Mouse (Mus musculus) heart, postnatal 25 days (tissue): ENCODE results near the gene Hoxc4. TPM values are rescaled to one million over a fixed set of nuclear protein-coding genes. Genes with fewer than 3 reads are reported as not detected.
A peak's percentile ranks its signal among the peaks of the same experiment; 100 is the strongest.

ENCODE experiments used
- DNase-seq: peaks from one replicate; pipeline ENCODE4 v3.0.0; 2022; ENCODE audit warnings: low spot score
- intact Hi-C: fragments of 180-260 bp; cut with DNase I; formaldehyde crosslinking; loops from one replicate; pipeline ENCODE4 v1.15.1; 2025
- total RNA-seq, 2 experiments: library from RNA; stranded (reverse); gene quantifications; 2 replicates each; pipeline ENCODE4 v1.2.3; 2021

The Hoxc4 gene
- total RNA-seq, result not detected

DNA sequence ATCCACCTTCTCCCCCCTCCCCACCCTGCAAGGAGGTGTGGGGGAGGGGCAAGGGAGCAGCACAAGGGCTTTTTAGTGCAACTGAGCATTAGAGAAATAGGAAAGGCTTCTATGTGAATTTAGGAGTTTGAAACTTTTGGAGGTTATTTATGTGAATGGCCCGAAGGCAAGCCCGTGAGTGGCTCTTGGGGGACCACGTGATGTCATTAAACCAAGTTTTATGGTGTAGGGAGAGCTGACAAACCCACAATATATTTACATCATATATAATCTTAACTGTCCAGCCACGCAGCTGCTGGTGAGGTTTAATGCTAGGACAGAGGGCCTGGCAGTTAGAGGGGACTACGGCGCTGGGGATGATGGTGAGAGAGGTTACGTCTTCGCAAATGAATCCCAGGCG lies at the start of gene Hoxc4:
Gene Hoxc4 (plus strand): TSS at position 299 of the 400 bp plus-strand sequence.
- intact Hi-C loops, result no loop called here
- no peak for DNase-seq

DNA sequence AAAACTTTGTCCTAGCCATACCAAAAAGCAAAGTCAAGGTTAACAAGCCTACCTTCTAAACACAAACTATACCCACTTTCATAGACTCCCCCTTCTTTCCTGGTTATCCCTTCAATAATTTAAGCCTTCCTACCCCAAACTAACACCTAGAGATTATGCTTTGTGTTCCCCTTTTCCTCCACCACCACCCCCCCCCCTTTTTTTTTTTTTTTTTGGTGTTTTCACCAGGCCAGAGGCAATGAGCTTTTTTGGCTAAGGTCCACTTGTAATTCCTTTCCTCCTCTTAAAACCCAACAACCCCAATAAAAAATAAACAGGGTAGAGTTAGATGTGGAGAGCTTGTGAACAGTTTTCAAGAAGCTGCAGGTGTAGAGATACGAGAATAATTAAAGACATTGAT lies 49.4 kb upstream of the Hoxc4 start:
- intact Hi-C loops, result no loop called here
- no peak for DNase-seq

DNA sequence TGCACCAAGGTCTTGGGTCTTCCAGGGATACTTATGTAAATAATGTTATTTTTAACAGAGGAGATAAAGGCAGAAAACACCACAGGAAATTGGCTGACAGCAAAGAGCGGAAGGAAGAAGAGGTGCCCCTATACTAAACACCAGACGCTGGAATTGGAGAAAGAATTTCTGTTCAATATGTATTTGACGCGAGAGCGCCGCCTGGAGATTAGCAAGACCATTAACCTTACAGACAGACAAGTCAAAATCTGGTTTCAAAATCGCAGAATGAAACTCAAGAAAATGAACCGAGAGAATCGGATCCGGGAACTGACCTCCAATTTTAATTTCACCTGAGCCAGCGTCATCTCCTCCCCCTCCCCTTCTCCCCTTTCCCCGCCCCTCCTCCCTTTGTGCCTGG lies 48.0 kb upstream of the Hoxc4 start:
- no peak for DNase-seq
- intact Hi-C loops, result no loop called here

DNA sequence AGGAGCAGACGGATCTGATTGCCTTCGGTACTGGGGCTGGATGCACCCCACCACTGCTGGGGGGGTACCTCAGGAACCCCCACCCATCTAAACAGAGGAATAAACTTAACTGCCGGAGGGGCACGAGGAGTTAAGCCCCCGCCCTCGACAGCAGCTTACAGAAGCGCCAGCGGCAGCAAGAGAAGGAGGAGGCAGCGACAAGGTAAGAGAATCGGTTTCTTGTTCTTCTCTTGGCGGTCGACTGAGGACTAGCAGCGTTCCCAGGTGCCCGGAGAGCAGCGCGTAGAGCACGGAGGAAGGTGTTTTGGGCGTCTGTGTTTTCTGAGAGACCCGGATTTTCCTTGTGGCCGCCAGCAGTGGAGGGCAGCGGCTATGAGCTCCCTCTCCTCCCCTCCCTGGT lies 46.5 kb upstream of the Hoxc4 start:
- intact Hi-C loops, result no loop called here
- no peak for DNase-seq

DNA sequence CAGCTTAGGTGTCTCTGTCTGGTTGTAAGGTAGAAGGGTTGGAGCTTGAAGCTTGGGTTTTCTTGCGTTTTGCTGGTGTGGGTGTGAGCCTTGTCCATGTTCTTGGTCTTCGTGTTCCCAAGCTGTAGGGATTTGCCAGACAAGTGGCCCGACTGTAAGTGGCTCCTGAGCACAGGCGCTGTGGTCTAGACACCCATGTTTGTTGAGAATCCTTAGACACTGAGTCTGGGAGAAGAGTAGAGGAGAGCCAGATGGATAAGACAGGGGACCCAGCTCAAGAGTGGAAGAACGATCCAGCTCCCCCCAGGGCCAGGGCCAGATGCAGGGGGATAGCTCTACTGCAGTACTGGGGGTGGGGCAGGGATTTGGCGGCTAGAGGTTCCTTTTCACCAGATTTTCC lies 46.0 kb upstream of the Hoxc4 start:
- intact Hi-C loops, result no loop called here

DNA sequence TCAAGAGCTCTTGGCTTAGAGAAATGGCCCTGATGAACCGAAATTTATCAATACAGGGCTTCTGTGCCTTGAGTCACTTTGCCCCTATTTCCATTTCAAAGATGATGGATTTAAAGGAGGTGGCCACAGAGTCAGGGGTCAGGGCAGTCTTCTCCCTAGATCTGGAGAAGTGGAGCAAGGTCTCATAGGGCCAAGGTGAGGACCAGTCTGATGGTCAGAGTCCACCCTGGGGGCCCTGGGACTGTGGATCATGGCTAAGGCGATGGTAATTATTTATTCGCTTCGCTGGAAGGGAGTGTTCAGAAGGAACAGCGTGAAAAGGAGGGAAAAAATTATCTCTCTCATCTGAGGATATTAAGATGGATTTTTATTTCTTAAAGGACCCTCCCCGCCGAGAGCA lies 43.7 kb upstream of the Hoxc4 start:
- no peak for DNase-seq
- intact Hi-C loops, result no loop called here

More for the DNA sequence above, 46.0 kb upstream of the Hoxc4 start:
- no peak for DNase-seq

DNA sequence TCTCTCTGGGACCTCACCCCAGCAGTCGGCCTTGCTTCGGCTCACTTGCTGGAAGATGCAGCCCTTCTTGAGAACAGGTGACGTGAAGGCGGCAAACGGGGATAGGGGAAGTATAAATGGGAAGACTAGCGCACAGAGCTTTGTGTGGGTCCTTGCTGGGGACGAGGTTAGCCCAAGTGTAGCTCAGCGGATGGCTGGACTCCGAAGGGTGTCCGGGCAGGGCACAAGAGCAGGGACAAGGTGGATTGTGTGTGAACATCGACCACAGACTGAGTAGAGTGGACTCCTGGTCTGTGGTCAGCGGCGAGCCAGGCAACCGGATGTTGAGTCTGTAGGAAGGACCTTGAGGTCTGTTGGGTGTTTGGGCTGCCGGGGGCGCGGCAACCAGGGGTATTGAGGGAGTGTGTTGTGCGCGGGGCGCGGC lies 43.0 kb upstream of the Hoxc4 start:
- intact Hi-C loops, result no loop called here
- no peak for DNase-seq

DNA sequence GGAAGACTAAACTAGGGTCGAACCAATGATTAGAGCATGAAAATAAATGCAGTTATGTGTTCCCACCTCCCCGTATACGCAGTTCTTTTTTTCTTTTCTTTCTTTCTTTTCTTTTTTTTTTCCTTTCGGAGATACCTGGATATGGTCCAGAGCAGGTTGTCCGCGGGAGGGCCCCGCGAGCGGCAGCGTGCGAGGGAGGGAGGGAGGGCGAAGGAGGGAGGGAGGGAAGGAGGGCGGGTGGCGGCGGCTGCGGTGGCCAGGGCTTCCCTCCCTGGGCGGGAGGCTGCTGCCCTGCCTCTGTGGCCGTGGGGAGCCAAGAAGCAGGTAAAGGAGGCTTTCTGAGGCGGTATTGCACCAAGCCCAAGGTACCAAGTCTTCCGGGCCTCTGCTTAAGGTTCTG lies 42.6 kb upstream of the Hoxc4 start, which contains the start of gene Hoxc9:
Gene Hoxc9 (plus strand): TSS at position 269 of the 400 bp plus-strand sequence.
- DNase-seq, result no peak
- intact Hi-C loops, result no loop called here

DNA sequence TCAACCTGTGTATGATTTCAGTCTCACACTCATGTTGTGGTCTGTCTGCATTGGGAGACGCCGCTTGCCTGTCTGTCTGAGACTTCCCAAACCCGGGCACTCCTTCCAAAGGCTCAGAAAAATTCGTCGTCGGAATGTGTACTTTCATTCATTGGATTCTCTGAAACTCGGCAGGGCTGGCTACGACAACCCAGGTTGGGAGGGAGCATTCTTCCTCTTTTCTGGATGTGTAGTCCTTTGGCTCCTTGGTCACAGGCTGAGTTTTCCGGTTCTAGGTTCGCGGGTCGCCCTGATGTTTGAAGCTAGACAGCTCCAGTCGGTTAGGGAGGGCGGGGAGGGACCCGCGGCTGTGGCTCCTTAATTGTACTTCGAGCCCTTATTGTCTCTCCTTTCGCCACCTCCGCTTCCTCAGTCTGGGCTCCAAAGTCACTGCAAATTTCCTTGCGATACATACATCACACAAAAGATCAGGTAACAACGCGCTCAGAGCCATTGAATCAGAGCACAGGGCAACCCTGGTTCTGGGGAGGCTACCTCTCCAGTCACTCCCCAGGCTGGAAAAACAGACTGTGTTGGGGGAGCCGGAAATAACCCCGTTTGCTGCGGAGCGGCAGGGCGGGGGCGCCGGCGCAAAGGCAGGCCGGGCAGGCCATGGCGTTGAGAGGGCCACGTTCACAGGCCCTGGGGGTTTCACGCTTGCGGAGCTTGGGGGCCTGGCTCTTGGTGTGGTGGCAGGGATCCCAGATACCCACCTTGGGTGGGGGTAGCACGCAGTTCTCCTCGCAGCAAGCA lies 41.9 kb upstream of the Hoxc4 start:
- no peak for DNase-seq
- intact Hi-C loops, result no loop called here

DNA sequence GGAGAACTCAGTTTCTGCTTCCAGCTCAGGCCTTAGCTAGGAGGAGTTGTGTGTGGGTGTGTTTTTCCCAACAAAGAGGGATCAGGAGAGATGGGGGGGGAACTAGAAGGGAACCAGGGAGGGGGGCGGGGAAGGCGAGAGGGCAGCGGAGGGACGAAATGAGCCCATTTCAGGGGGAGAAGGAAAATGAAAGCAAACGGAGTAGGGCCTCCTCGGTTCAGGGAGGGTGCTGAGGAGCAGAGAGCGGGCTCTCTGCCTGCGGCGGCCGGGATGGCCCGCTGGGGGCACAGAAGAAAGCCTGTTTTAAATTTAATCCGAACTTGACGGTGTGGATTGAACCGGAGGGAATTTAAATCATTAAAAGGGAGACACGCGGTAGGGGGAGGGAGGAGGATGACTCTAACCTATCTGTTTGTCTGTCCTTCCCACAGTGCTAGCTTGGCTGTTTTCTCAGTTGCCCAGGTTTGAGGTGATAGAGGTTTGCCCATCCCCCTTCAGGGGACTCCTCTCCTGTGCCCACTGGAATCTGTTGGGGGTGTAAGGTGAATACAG lies 41.2 kb upstream of the Hoxc4 start:
- DNase-seq, result no peak
- intact Hi-C loops, result no loop called here

DNA sequence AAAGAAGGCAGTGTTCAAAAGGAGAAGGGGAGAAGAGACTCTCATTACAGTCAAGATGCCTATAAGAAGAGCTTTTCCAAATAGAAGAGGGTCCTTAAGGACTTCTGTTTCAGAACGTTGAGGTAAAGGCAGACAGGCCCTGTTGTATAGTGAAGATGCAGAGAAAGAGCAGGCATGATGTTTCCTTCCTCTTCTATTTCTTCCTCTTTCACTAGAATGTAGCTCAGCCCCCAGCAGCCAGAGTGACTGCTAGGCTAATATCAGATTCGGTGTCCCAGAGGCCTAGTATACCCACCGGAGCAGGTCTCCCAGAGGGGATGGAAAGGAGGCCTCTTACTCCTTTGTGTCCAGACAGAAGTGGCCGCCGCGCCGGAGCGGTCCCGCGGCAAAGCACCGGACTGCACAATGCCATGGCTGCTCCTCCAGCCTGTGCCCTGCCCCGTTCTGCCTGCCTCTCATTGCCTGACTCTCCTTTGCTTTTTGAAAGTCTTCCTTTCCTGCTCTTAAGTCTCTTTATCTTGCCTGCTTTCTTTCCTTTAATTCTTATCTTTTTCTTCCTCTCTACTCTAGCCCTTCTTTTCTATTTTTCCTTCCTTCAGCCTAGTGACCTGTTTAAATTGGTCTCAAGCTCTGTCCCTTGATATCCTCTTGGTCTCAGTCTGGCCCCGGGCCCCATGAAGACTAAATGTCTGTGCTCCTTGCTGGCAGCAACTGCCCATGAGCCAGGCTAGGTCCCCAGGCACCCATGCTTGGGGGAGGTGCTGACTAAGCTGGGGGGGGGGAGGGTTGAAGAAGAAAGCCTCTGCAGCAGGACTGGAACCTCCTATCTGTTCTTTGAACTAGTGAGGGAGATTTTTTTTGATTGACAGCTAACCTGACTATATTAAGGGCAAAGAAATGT lies 39.9 kb upstream of the Hoxc4 start:
- no peak for DNase-seq
- intact Hi-C loops, result no loop called here

DNA sequence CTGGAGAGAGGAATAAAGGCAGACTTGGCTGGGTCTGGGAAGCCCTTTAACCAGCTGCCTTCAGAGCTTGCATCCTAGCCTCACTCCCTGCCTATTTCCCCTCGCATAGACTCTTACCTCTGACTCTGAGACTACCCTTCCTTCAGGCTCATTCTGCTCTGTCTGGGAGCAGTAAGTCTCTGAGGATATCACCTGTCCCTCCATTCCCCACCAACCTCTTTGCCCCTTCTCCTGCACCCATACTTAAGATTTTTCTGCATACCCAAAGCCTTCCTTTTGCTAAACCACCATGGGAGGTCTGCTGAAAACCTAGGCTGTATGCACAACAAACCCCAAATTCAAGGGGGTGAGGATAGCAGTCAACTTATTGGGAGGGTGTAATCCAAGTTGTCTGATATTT lies 38.8 kb upstream of the Hoxc4 start:
- intact Hi-C loops, result no loop called here
- no peak for DNase-seq

DNA sequence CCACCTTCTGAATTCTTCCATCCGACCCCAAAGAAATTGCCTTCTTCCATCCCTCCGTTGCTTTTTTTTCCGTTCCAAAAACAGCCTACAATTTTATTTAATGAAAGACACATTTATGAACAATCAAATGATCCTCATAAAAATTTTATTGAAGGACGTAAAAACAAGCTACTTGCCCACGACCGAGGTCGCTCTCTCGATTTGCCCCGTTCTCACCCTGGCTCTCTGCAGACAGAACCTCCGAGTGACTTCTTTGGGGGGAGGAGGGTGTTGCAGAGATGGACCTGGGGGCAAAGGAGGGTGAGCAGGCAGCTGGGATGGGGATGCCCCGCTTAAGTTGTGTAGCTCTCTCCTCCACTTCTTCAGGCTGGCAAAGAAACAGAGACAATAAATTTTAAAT lies 38.4 kb upstream of the Hoxc4 start:
- DNase-seq, result no peak
- intact Hi-C loops, result no loop called here

DNA sequence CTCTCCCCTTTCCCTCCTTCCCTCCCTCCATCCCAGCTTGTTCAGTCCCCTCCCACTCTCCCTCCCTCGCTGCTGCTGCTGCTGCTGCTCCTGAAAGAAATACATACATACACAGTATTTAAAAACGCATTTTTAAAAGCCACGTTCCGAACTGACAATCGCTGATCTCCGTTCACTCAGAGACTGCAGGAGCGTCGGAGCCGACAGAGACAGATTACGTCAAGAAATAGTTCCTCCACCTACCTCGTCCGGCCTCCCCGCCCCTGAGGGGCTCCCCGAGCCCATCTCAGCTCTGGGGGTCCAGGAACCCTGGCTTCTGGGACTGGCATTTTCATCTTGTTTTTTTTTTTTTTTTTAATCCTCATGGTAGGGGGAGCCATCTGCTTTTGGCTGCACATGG lies 37.8 kb upstream of the Hoxc4 start:
- intact Hi-C loops, result no loop called here

DNA sequence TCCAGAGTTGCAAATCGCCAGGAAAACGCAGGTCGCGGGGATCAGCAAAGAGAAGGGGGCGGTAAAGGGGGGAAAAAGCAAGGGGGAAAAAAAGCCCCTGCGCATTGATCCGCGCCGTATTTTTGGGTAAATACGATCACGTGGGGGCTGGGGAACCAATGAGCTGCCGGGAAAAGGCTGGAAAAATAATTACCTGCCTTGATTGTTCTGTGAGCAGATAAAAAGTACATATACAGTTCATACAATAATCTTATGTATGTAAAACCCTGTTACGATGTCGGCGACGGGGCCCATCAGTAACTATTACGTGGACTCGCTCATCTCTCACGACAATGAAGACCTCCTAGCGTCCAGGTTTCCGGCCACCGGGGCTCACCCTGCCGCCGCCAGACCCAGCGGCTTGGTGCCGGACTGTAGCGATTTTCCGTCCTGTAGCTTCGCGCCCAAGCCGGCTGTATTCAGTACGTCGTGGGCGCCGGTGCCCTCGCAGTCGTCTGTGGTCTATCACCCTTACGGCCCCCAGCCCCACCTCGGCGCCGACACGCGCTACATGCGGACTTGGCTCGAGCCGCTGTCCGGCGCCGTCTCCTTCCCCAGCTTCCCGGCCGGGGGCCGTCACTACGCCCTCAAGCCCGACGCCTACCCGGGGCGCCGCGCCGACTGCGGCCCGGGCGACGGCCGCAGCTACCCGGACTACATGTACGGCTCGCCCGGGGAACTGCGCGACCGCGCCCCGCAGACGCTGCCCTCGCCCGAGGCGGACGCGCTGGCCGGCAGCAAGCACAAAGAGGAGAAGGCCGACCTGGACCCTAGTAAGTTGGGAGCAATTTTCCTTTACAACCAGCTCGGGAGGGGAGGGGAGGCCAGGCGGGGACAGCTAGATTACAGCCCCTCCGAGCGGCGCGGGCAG lies 37.1 kb upstream of the Hoxc4 start:
- DNase-seq, result no peak
- intact Hi-C loops, result no loop called here

More for the DNA sequence above, 37.8 kb upstream of the Hoxc4 start:
- DNase-seq, result no peak

DNA sequence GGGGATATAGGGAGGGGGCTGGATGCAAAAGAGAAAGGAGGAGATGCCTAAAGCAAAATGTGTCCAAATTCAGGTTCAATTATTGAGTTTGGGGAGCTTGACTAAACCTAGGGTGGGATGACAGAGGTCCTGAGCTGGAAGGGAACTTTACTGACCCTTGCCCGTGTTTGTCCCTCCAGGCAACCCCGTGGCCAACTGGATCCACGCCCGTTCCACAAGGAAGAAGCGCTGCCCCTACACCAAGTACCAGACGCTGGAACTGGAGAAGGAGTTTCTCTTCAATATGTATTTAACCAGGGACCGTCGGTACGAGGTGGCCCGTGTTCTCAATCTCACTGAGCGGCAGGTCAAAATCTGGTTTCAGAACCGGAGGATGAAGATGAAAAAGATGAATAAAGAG lies 35.0 kb upstream of the Hoxc4 start:
- intact Hi-C loops, result no loop called here
- DNase-seq, result no peak

DNA sequence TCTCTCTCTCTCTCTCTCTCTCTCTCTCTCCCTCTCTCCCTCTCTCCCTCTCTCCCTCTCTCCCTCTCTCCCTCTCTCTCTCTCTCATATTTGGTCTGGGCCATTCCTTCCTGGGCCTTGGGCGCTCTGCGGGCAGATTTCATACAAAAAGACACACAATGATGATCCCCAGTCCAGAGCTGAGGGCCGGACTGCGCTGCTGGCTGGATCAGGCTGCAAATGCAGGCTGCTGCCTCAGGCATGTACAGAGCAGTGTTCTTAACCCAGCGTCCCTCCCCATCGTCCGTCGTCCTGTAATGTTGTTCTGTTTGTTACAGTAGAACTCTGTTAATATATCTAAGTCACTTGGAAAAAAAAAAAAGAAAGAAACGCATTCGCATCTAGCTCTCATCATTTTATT lies 34.2 kb upstream of the Hoxc4 start:
- intact Hi-C loops, result no loop called here
- DNase-seq, result no peak

DNA sequence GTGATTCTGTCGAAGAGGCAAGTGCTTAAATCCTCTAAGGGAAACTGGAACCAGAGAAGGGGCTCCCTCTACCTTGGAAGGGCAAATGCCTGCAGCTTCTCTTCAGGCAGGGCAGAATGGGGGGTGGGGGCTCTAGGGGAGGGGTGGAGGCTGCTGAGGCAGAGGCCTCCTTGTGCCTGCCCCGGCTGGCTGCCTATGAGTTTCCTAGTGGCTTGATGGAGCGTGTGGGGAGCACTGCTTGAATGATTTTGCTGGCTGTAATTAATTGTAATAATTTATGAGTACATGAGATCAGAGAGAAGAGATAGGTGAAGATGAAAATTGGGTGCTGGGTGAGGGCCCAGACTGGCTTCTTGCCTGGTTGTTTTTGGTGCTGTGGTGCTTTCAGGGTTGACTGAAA lies 33.8 kb upstream of the Hoxc4 start:
- intact Hi-C loops, result loop anchor here (5.0 kb wide), 1 partner anchor 332 kb away; no protein-coding TSS in a partner anchor
- no peak for DNase-seq

DNA sequence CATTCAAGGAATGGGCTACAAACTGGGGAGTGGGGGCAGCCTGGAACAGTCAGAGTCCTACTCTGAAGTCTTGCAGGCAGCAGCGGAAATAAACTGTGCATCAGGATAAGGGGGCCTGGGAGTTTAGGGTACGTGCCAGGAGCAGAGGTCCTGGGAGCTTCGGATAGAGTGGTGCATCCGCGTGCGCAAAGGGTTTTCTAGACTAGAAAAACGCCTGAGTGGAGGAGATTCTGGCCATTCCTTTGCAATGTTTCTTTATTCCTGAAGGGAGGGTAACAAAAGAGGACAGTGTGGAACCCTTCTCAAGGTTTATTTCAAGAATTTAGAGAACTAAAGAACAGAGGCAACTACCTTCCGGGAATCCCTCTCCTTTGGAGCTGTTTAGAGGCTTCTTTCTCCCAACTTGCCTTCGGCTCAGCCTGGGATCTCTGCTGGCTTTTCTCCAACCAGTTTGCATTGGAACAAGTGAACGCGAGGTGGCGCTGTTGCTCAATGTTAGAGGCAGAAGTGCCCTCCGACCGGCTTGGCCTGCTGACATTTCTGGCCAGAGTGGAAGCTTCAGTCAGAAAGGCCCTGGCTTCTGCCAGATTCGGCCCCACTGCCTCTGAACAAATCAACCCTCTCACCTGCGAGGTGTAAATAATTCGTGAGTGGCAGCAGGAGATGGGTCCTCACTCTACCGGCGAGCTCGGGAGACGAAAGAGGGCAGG lies 31.5 kb upstream of the Hoxc4 start:
- intact Hi-C loops, result loop anchor here (1.0 to 5.0 kb wide), 3 partner anchors 144 to 330 kb away; no protein-coding TSS in a partner anchor
- peak; percentile 67 for DNase-seq
